Mouse (Mus musculus) MEL (cell line): Measurements from ENCODE around the gene Bloc1s4.

Source experiments
- BHLHE40 ChIP-seq: IDR thresholded peaks from 2 replicates; pipeline ENCODE4 v1.6.1; 2012; ENCODE audit warnings: low read depth, mild to moderate bottlenecking, inconsistent platforms, low read length, improper control_type of control experiment, borderline replicate concordance
- CTCF ChIP-seq, 3 experiments: IDR thresholded peaks in 2 of 3; conservative IDR thresholded peaks in 1 of 3; 2 replicates each; pipeline ENCODE4 v1.5.1; 2011 to 2012; ENCODE audit warnings: low read length in 3 of 3, low read depth in 2 of 3, mild to moderate bottlenecking in 2 of 3, improper control_type of control experiment in 1 of 3, inconsistent platforms in 1 of 3, mixed read lengths in 1 of 3, moderate library complexity in 1 of 3; ENCODE audit not compliant: control insufficient read depth in 1 of 3, insufficient read depth in 1 of 3, poor library complexity in 1 of 3, severe bottlenecking in 1 of 3
- JUND ChIP-seq: IDR thresholded peaks from 2 replicates; pipeline ENCODE4 v1.6.1; 2011; ENCODE audit warnings: low read depth, mild to moderate bottlenecking, improper control_type of control experiment, low read length
- MAX ChIP-seq: IDR thresholded peaks from 2 replicates; pipeline ENCODE4 v1.6.1; 2011; ENCODE audit warnings: low read length, improper control_type of control experiment
- POLR2AphosphoS2 ChIP-seq: IDR thresholded peaks from 2 replicates; pipeline ENCODE4 v1.6.1; 2011; ENCODE audit warnings: low read length, improper control_type of control experiment
- RAD21 ChIP-seq: IDR thresholded peaks from 2 replicates; pipeline ENCODE4 v1.6.1; 2011; ENCODE audit warnings: mild to moderate bottlenecking, low read depth, low read length, improper control_type of control experiment
- TBP ChIP-seq: IDR thresholded peaks from 2 replicates; pipeline ENCODE4 v1.8.0; 2011; ENCODE audit warnings: low read depth, low read length, improper control_type of control experiment
- TCF12 ChIP-seq: IDR thresholded peaks from 2 replicates; pipeline ENCODE4 v1.6.1; 2014; ENCODE audit warnings: low read depth, mild to moderate bottlenecking, inconsistent platforms, low read length, improper control_type of control experiment, moderate library complexity
- USF2 ChIP-seq, 2 experiments: IDR thresholded peaks; 2 replicates each; pipeline ENCODE4 v1.6.1; 2011 to 2012; ENCODE audit warnings: improper control_type of control experiment in 2 of 2, low read length in 2 of 2, borderline replicate concordance in 1 of 2, inconsistent platforms in 1 of 2, low read depth in 1 of 2, mild to moderate bottlenecking in 1 of 2; ENCODE audit not compliant: insufficient read depth in 1 of 2

DNA sequence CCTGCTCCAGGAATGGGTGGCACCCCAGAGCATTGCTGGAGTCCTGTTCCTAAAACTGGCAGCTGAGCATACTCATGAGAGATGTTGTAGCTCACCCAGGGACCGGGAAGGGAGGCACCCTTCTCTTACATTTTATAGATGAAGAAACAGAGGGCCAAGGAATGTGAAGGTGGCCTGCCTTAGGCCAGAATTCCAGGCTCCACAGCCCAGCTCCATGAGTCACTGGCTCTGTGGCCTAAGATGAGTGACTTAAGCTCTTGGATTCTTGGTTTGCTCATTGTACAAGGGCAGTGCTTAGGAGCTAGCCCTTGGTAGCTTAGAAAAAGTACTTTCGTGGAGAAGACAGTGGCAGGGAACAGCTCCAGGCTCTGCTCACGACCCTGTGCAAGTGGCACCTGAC, 33.6 kb downstream of the Bloc1s4 start:
- TF ChIP-seq BHLHE40, result no peak
- no peak for TF ChIP-seq TCF12
- TF ChIP-seq JUND, result no peak
- TF ChIP-seq MAX, result no peak
- TF ChIP-seq RAD21, result no peak
- TF ChIP-seq TBP, result no peak
- no peak for TF ChIP-seq CTCF (IDR thresholded peaks at IDR 0.05 in 2 of 3, conservative IDR thresholded peaks at IDR 0.05 in 1 of 3; ENCODE audit: control insufficient read depth in 1 of 3, insufficient read depth in 1 of 3, low read depth in 2 of 3, low read length in 3 of 3, poor library complexity in 1 of 3, severe bottlenecking in 1 of 3)
- TF ChIP-seq USF2 (IDR thresholded peaks at IDR 0.05; ENCODE audit: borderline replicate concordance in 1 of 2, insufficient read depth in 1 of 2, low read depth in 1 of 2, low read length in 2 of 2), result no peak
- TF ChIP-seq POLR2AphosphoS2, result no peak
